Mouse (Mus musculus): Measurements from ENCODE around the gene Pigyl.

Pigyl gene

GRCm38 (mm10) chr9:22156497-22157245 lies at the start of gene Pigyl:
Gene Pigyl (plus strand): TSS chr9:22156846.
- DNase-seq (ENCODE audit: low spot score in 2 of 2) = peak; percentile 98

GRCm38 (mm10) chr9:22108194-22108593 lies 48.5 kb upstream of the Pigyl start:
- DNase-seq (ENCODE audit: low spot score in 2 of 2) = no peak

GRCm38 (mm10) chr9:22115635-22116034 lies 41.0 kb upstream of the Pigyl start:
- DNase-seq (ENCODE audit: low spot score in 2 of 2) = no peak

- no peak for DNase-seq (ENCODE audit: low spot score in 2 of 2)
Measured at GRCm38 (mm10) chr9:22116086-22116485, 40.6 kb upstream of the Pigyl start.

- DNase-seq (ENCODE audit: low spot score in 2 of 2) = peak; percentile 94 to 96
Measured at GRCm38 (mm10) chr9:22116740-22117426, 39.8 kb upstream of the Pigyl start, which contains the start of gene Elof1. Gene Elof1 (minus strand): TSS chr9:22117172.

- no peak for DNase-seq (ENCODE audit: low spot score in 2 of 2)
Measured at GRCm38 (mm10) chr9:22117754-22118456, 38.7 kb upstream of the Pigyl start.

GRCm38 (mm10) chr9:22119543-22119942 lies 37.1 kb upstream of the Pigyl start:
- DNase-seq (ENCODE audit: low spot score in 2 of 2) = no peak

- DNase-seq (ENCODE audit: low spot score in 2 of 2) = no peak
Measured at GRCm38 (mm10) chr9:22121545-22121944, 35.1 kb upstream of the Pigyl start.

- DNase-seq (ENCODE audit: low spot score in 2 of 2) = no peak
Measured at GRCm38 (mm10) chr9:22122005-22122404, 34.6 kb upstream of the Pigyl start.

- no peak for DNase-seq (ENCODE audit: low spot score in 2 of 2)
Measured at GRCm38 (mm10) chr9:22123069-22123609, 33.5 kb upstream of the Pigyl start.

GRCm38 (mm10) chr9:22124169-22124568 lies 32.5 kb upstream of the Pigyl start:
- DNase-seq (ENCODE audit: low spot score in 2 of 2) = no peak

- no peak for DNase-seq (ENCODE audit: low spot score in 2 of 2)
Measured at GRCm38 (mm10) chr9:22125246-22126027, 31.2 kb upstream of the Pigyl start.

GRCm38 (mm10) chr9:22131226-22131981 lies 25.2 kb upstream of the Pigyl start:
- DNase-seq (ENCODE audit: low spot score in 2 of 2) = peak in 1 of 2 experiments; percentile 28

GRCm38 (mm10) chr9:22132220-22132619 lies 24.4 kb upstream of the Pigyl start:
- no peak for DNase-seq (ENCODE audit: low spot score in 2 of 2)

- no peak for DNase-seq (ENCODE audit: low spot score in 2 of 2)
Measured at GRCm38 (mm10) chr9:22134246-22134890, 22.3 kb upstream of the Pigyl start.

- DNase-seq (ENCODE audit: low spot score in 2 of 2) = no peak
Measured at GRCm38 (mm10) chr9:22134988-22135643, 21.5 kb upstream of the Pigyl start.

- no peak for DNase-seq (ENCODE audit: low spot score in 2 of 2)
Measured at GRCm38 (mm10) chr9:22135644-22136390, 20.8 kb upstream of the Pigyl start, which contains the start of gene Acp5. Gene Acp5 (minus strand): TSS chr9:22135711.

GRCm38 (mm10) chr9:22136765-22137547 lies 19.7 kb upstream of the Pigyl start:
- DNase-seq (ENCODE audit: low spot score in 2 of 2) = no peak

All from heart, adult 9 months (tissue).